Comparison of ENCODE assay signal across 27 mouse cellular contexts in genomic region chr15:18623692-18624281, GRCm38 (mm10).
DNase-seq lines count a peak whose midpoint lies in the region; ATAC-seq and TF ChIP-seq lines count a peak whose summit lies in the region.
"Had no signal": no experiment of that assay in that cellular context is flagged by ENCODE, and none has a peak within 500 bp of the region (broad histone marks: within the 10 kb centered on the region; RNA-seq: fewer than 3 reads in every experiment).

No protein-coding gene starts in this region.

- H3K27me3 ChIP-seq in hindbrain, embryonic 11.5 days (ENCODE audit: control insufficient read depth, insufficient read depth, low read length), result no peaks in the 10 kb centered on the region
- H3K27me3 ChIP-seq in hindbrain, postnatal 0 days (ENCODE audit: insufficient read depth, low read length), result no peaks in the 10 kb centered on the region
- H3K27me3 ChIP-seq in midbrain, embryonic 12.5 days, result no peaks in the 10 kb centered on the region
- no peaks in the 10 kb centered on the region for H3K27me3 ChIP-seq in midbrain, postnatal 0 days (ENCODE audit: insufficient read depth, low read length)
- H3K27me3 ChIP-seq in stomach, embryonic 16.5 days (ENCODE audit: control insufficient read depth, insufficient read depth, low read length), result no peaks in the 10 kb centered on the region
- no peaks in the 10 kb centered on the region for H3K27me3 ChIP-seq in stomach, postnatal 0 days (ENCODE audit: control insufficient read depth, insufficient read depth, low read length)
- H3K27me3 ChIP-seq: forebrain, embryonic 13.5 days; heart, embryonic 12.5 days; heart, embryonic 15.5 days; hindbrain, embryonic 15.5 days; Patski had no signal

- ATAC-seq in hindbrain, embryonic 11.5 days (ENCODE audit: low FRiP score), result peak; percentile 67
- no peak for ATAC-seq in hindbrain, postnatal 0 days
- ATAC-seq in midbrain, embryonic 12.5 days (ENCODE audit: low FRiP score, low read depth), result peak; percentile 62; the same call in 1 of the 2 replicates
- no peak for ATAC-seq in midbrain, postnatal 0 days (ENCODE audit: low FRiP score)
- peak; percentile 53; the same call in 1 of the 2 replicates for ATAC-seq in stomach, embryonic 16.5 days (ENCODE audit: insufficient read depth, low FRiP score)
- ATAC-seq in stomach, postnatal 0 days (ENCODE audit: low FRiP score, low TSS enrichment), result no peak
- ATAC-seq: activated CD4-positive, CD25-positive, alpha-beta regulatory T cell, adult 4 months; forebrain, embryonic 13.5 days; forebrain, embryonic 16.5 days; inflammation-experienced regulatory T-cells, adult 6 months; Patski had no signal

- no peak for TF ChIP-seq CTCF in hindbrain, postnatal 0 days (IDR thresholded peaks at IDR 0.05; ENCODE audit: low read depth)
- no peak for TF ChIP-seq CTCF in midbrain, postnatal 0 days (IDR thresholded peaks at IDR 0.05)
- no peak for TF ChIP-seq CTCF in stomach, postnatal 0 days (IDR thresholded peaks at IDR 0.05; ENCODE audit: low read depth)

- TF ChIP-seq EP300 in stomach, postnatal 0 days (optimal IDR thresholded peaks at IDR 0.05), result no peak

- 84% methylated on average over 6 of the region's 6 CpGs for WGBS in hindbrain, embryonic 11.5 days
- WGBS in hindbrain, postnatal 0 days, result 88% methylated on average over 6 of the region's 6 CpGs
- WGBS in midbrain, embryonic 12.5 days, result 91% methylated on average over 6 of the region's 6 CpGs
- WGBS in midbrain, postnatal 0 days, result 79% methylated on average over 6 of the region's 6 CpGs
- WGBS in stomach, embryonic 16.5 days, result 66% methylated on average over 6 of the region's 6 CpGs
- 62% methylated on average over 6 of the region's 6 CpGs for WGBS in stomach, postnatal 0 days

- H3K4me3 ChIP-seq in hindbrain, embryonic 11.5 days (ENCODE audit: low read depth, low read length), result no peak overlapping the region
- H3K4me3 ChIP-seq in hindbrain, postnatal 0 days (ENCODE audit: low read length), result no peak overlapping the region
- H3K4me3 ChIP-seq in midbrain, embryonic 12.5 days, result no peak overlapping the region
- no peak overlapping the region for H3K4me3 ChIP-seq in midbrain, postnatal 0 days (ENCODE audit: low read depth, low read length)
- H3K4me3 ChIP-seq in stomach, embryonic 16.5 days (replicated peaks; ENCODE audit: low read length), result no peak overlapping the region
- no peak overlapping the region for H3K4me3 ChIP-seq in stomach, postnatal 0 days (ENCODE audit: low read depth, low read length)
- H3K4me3 ChIP-seq: forebrain, embryonic 10.5 days; forebrain, embryonic 13.5 days; heart, embryonic 12.5 days; heart, embryonic 15.5 days; hindbrain, embryonic 10.5 days; hindbrain, embryonic 15.5 days had no signal

- H3K4me1 ChIP-seq in hindbrain, embryonic 11.5 days (replicated peaks; ENCODE audit: control insufficient read depth, insufficient read depth, low read length), result no peaks in the 10 kb centered on the region
- no peaks in the 10 kb centered on the region for H3K4me1 ChIP-seq in hindbrain, postnatal 0 days (ENCODE audit: insufficient read depth, low read length)
- no peaks in the 10 kb centered on the region for H3K4me1 ChIP-seq in midbrain, embryonic 12.5 days
- H3K4me1 ChIP-seq in midbrain, postnatal 0 days (ENCODE audit: insufficient read depth, low read length), result no peaks in the 10 kb centered on the region
- no peaks in the 10 kb centered on the region for H3K4me1 ChIP-seq in stomach, embryonic 16.5 days (ENCODE audit: control insufficient read depth, insufficient read depth, low read length)
- no peaks in the 10 kb centered on the region for H3K4me1 ChIP-seq in stomach, postnatal 0 days (replicated peaks; ENCODE audit: control insufficient read depth, insufficient read depth)
- H3K4me1 ChIP-seq: forebrain, embryonic 10.5 days; heart, embryonic 12.5 days; heart, embryonic 15.5 days; hindbrain, embryonic 10.5 days; hindbrain, embryonic 15.5 days had no signal

- no peaks in the 10 kb centered on the region for H3K9me3 ChIP-seq in hindbrain, embryonic 11.5 days (ENCODE audit: control insufficient read depth, low read length)
- no peaks in the 10 kb centered on the region for H3K9me3 ChIP-seq in hindbrain, postnatal 0 days (ENCODE audit: low read length)
- H3K9me3 ChIP-seq in midbrain, embryonic 12.5 days, result no peaks in the 10 kb centered on the region
- no peaks in the 10 kb centered on the region for H3K9me3 ChIP-seq in midbrain, postnatal 0 days (ENCODE audit: low read length)
- H3K9me3 ChIP-seq in stomach, embryonic 16.5 days (replicated peaks; ENCODE audit: control insufficient read depth, low read length), result no peaks in the 10 kb centered on the region
- no peaks in the 10 kb centered on the region for H3K9me3 ChIP-seq in stomach, postnatal 0 days (ENCODE audit: control insufficient read depth, low read length)
- H3K9me3 ChIP-seq: forebrain, embryonic 10.5 days; forebrain, embryonic 13.5 days; G1E; heart, embryonic 12.5 days; heart, embryonic 15.5 days; hindbrain, embryonic 10.5 days; hindbrain, embryonic 15.5 days had no signal

- no peaks in the 10 kb centered on the region for H3K36me3 ChIP-seq in hindbrain, embryonic 11.5 days (ENCODE audit: control insufficient read depth, insufficient read depth, low read length)
- no peaks in the 10 kb centered on the region for H3K36me3 ChIP-seq in hindbrain, postnatal 0 days (ENCODE audit: insufficient read depth, low read length)
- H3K36me3 ChIP-seq in midbrain, embryonic 12.5 days, result no peaks in the 10 kb centered on the region
- no peaks in the 10 kb centered on the region for H3K36me3 ChIP-seq in midbrain, postnatal 0 days (ENCODE audit: insufficient read depth, low read length)
- H3K36me3 ChIP-seq in stomach, embryonic 16.5 days (ENCODE audit: control insufficient read depth, insufficient read depth, low read length), result no peaks in the 10 kb centered on the region
- H3K36me3 ChIP-seq in stomach, postnatal 0 days (ENCODE audit: control insufficient read depth, insufficient read depth, low read length), result no peaks in the 10 kb centered on the region
- H3K36me3 ChIP-seq: forebrain, embryonic 10.5 days; G1E; heart, embryonic 12.5 days; heart, embryonic 15.5 days; hindbrain, embryonic 10.5 days; hindbrain, embryonic 15.5 days had no signal

- H3K9ac ChIP-seq in hindbrain, embryonic 11.5 days (ENCODE audit: low read depth, low read length), result no peak overlapping the region
- H3K9ac ChIP-seq in hindbrain, postnatal 0 days (replicated peaks; ENCODE audit: low read length), result no peak overlapping the region
- no peak overlapping the region for H3K9ac ChIP-seq in midbrain, embryonic 12.5 days (replicated peaks)
- no peak overlapping the region for H3K9ac ChIP-seq in midbrain, postnatal 0 days (replicated peaks; ENCODE audit: low read length, poor library complexity, severe bottlenecking)
- no peak overlapping the region for H3K9ac ChIP-seq in stomach, embryonic 16.5 days (ENCODE audit: low read length)
- no peak overlapping the region for H3K9ac ChIP-seq in stomach, postnatal 0 days (ENCODE audit: low read length)
- H3K9ac ChIP-seq: forebrain, embryonic 13.5 days; heart, embryonic 12.5 days; heart, embryonic 15.5 days; hindbrain, embryonic 15.5 days had no signal

- H3K4me2 ChIP-seq in hindbrain, embryonic 11.5 days (replicated peaks; ENCODE audit: low read depth, low read length), result no peak overlapping the region
- H3K4me2 ChIP-seq in hindbrain, postnatal 0 days (ENCODE audit: low read depth, low read length), result no peak overlapping the region
- no peak overlapping the region for H3K4me2 ChIP-seq in midbrain, embryonic 12.5 days (replicated peaks)
- H3K4me2 ChIP-seq in midbrain, postnatal 0 days (ENCODE audit: low read depth, low read length, poor library complexity, severe bottlenecking), result no peak overlapping the region
- H3K4me2 ChIP-seq in stomach, embryonic 16.5 days (ENCODE audit: low read depth, low read length), result no peak overlapping the region
- no peak overlapping the region for H3K4me2 ChIP-seq in stomach, postnatal 0 days (replicated peaks; ENCODE audit: low read depth)
- H3K4me2 ChIP-seq: forebrain, embryonic 13.5 days; heart, embryonic 12.5 days; heart, embryonic 15.5 days; hindbrain, embryonic 15.5 days had no signal

- peak; percentile 1 for DNase-seq in hindbrain, embryonic 11.5 days (ENCODE audit: low spot score)
- no peak for DNase-seq in hindbrain, postnatal 0 days (ENCODE audit: low spot score)
- no peak for DNase-seq in midbrain, postnatal 0 days (ENCODE audit: low spot score)
- DNase-seq in stomach, postnatal 0 days (ENCODE audit: low spot score), result no peak
- no peak for DNase-seq in adrenal gland, adult (ENCODE audit: inconsistent age in 2 of 2, low spot score in 1 of 2)
- DNase-seq: adrenal gland, postnatal 10 days; adrenal gland, postnatal 36 days; cerebellum, adult 18-20 months; cerebellum, adult 9-10 months; cerebellum, postnatal 14 days; gastrocnemius, postnatal 25 days; heart, adult 18-20 months; heart, postnatal 10 days; heart, postnatal 36 days had no signal

- H3K27ac ChIP-seq in hindbrain, embryonic 11.5 days (ENCODE audit: low read depth, low read length), result no peak overlapping the region
- no peak overlapping the region for H3K27ac ChIP-seq in hindbrain, postnatal 0 days
- H3K27ac ChIP-seq in midbrain, embryonic 12.5 days (replicated peaks), result no peak overlapping the region
- H3K27ac ChIP-seq in midbrain, postnatal 0 days (ENCODE audit: low read depth, low read length), result no peak overlapping the region
- H3K27ac ChIP-seq in stomach, embryonic 16.5 days (ENCODE audit: low read length), result no peak overlapping the region
- H3K27ac ChIP-seq in stomach, postnatal 0 days (replicated peaks), result no peak overlapping the region
- H3K27ac ChIP-seq: forebrain, embryonic 10.5 days; forebrain, embryonic 13.5 days; heart, embryonic 15.5 days; hindbrain, embryonic 10.5 days; hindbrain, embryonic 15.5 days had no signal

Comparison
In these comparisons a context has a peak if more than half of its experiments do, and no peak if none do; other contexts are left out.
1. ATAC-seq: peak in hindbrain, embryonic 11.5 days (single experiment), midbrain, embryonic 12.5 days (single experiment) and stomach, embryonic 16.5 days (single experiment); none in hindbrain, postnatal 0 days (single experiment), midbrain, postnatal 0 days (single experiment) and stomach, postnatal 0 days (single experiment).